Mouse (Mus musculus) small intestine, adult 2 months (tissue): Measurements from ENCODE around the gene Vax2. TPM values are rescaled to one million over a fixed set of nuclear protein-coding genes. Genes with fewer than 3 reads are reported as not detected.
A peak's percentile ranks its signal among the peaks of the same experiment; 100 is the strongest.

ENCODE experiments used
- H3K27ac ChIP-seq: fragments of 200-500 bp; 2 replicates; pipeline ENCODE4 v1.5.1; 2012; ENCODE audit warnings: low read depth, low read length, control low read depth, inconsistent platforms; ENCODE audit not compliant: insufficient read depth
- H3K27me3 ChIP-seq: fragments of 200-500 bp; 2 replicates; pipeline ENCODE4 v1.6.1; 2012; ENCODE audit warnings: mild to moderate bottlenecking, moderate library complexity, low read length, inconsistent platforms; ENCODE audit not compliant: control insufficient read depth, insufficient read depth
- H3K36me3 ChIP-seq: fragments of 200-500 bp; 2 replicates; pipeline ENCODE4 v1.6.1; 2012; ENCODE audit warnings: mild to moderate bottlenecking, low read length, control low read depth, inconsistent platforms; ENCODE audit not compliant: control insufficient read depth, insufficient read depth
- H3K4me1 ChIP-seq: fragments of 200-500 bp; 2 replicates; pipeline ENCODE4 v1.6.1; 2012; ENCODE audit warnings: low read length, inconsistent platforms, mixed read lengths; ENCODE audit not compliant: control insufficient read depth, insufficient read depth, insufficient read length
- H3K4me3 ChIP-seq: fragments of 200-500 bp; 2 replicates; pipeline ENCODE4 v1.5.1; 2012; ENCODE audit warnings: low read depth, mild to moderate bottlenecking, control low read depth, inconsistent platforms, low read length, moderate library complexity
- CTCF ChIP-seq: fragments of 200-500 bp; IDR thresholded peaks from 2 replicates; pipeline ENCODE4 v1.5.1; 2012; ENCODE audit warnings: low read depth, mild to moderate bottlenecking, control low read depth, inconsistent platforms, low read length, moderate library complexity, mixed read lengths; ENCODE audit not compliant: insufficient replicate concordance, insufficient read length; ENCODE audit errors: extremely low read depth
- POLR2A ChIP-seq: fragments of 200-500 bp; IDR thresholded peaks from 2 replicates; pipeline ENCODE4 v1.6.1; 2012; ENCODE audit warnings: low read depth, mild to moderate bottlenecking, control low read depth, inconsistent platforms, low read length, moderate library complexity
- WGBS: fragments of 180-500 bp; shearing (Covaris S2); methylation state at CpG from one replicate; pipeline ENCODE4 v1.1.7; 2018; 5-methylcytosine and 5-hydroxymethylcytosine counted together
- polyA plus RNA-seq: library from polyadenylated mRNA; depleted of rRNA; stranded (reverse); fragments of >200 nt; gene quantifications from 2 replicates; pipeline ENCODE4 v1.2.3, GENCODE M21; 2012; rRNA removed

Gene Vax2
- 0.15 TPM in 1 of 2 replicates, not detected in the other for polyA plus RNA-seq

DNA sequence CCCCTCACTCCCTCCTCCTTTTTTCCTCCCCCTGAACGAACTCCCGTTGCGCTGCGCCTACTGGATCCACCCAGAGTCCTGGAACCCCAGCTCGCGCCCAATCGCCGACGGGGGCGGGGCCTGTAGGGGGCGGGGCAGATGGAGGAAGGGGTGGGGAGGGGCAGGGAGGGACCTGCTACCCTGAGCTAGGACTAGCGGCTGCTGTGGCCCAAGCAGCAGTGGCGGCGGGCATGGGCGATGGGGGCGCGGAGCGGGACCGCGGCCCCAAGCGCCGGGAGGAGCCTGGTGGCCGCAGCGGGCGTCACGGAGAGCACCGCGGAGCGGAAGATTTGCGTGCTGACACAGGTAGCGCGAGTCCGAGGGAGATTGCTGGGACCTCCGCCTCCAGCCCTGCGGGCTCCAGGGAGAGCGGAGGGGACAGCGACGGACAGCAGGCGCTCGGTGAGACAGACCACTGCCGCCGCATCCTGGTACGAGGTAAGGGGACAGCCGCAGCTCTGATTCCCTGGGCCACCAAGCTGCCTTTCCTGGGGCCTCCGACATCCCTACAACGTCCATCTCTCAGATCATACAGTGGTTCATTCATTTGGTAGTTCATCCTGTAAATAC is at the start of gene Vax2:
Gene Vax2, plus strand, starts transcription at position 198 of the 609 bp plus-strand sequence.
- TF ChIP-seq CTCF: no peak
- no peak for TF ChIP-seq POLR2A
- Histone ChIP-seq H3K27ac (no peak within 1 kb of the TSS), H3K36me3 (no peaks in the 10 kb centered on the region), H3K4me3 (peak within 1 kb of the TSS; percentile 58), H3K4me1 (peaks cover 15% of the 10 kb centered on the region; the same call in 1 of the 2 replicates), H3K27me3 (peaks cover 86% of the 10 kb centered on the region)
- 2% methylated on average over 46 of the region's 46 CpGs for WGBS

DNA sequence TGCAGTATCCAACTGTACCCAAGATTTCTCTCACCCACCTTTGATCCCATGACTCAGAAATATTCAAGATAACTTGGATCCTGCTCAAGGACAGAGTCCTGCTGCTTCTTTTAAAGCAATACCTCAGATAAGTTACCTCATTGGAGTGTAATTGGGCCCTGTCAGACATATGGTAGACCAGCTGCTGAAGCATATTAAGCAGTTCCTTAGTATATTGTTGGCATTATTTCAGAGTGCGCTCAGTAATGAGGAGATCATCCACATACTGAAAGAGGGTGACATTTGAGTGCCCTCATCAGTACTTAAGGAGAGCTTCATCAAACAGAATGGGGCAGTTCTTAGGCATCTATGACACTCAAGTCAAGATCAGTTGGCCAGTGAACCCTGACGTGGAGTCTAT is 46.1 kb upstream of the Vax2 start:
- no peak overlapping the region for H3K27ac ChIP-seq
- TF ChIP-seq CTCF (no peak), POLR2A (no peak)
- H3K4me3 ChIP-seq: no peak overlapping the region
- no peaks in the 10 kb centered on the region for H3K36me3 ChIP-seq
- H3K4me1 ChIP-seq: no peaks in the 10 kb centered on the region
- 83% methylated on average over 2 of the region's 2 CpGs for WGBS
- no peaks in the 10 kb centered on the region for H3K27me3 ChIP-seq

DNA sequence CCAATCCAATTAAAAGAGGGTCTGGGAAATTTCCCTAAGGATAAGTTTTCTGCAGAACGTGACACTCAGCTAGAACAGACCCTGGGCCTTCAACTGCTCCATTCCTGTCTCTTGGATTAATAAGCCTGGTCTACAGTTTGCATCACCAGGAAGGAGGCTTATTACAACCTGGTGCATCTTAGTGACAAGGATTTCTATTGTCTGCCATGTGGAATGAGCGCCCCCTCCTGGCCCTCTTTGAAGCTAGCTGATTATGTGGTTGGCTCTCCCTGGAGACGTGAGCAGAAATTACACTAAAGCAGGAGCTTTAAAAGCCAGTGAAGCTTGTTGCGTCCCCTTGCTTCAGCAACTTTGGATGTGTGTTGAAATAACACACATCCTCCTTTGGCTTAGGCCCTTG is 37.7 kb upstream of the Vax2 start:
- H3K4me3 ChIP-seq: no peak overlapping the region
- no peak overlapping the region for H3K27ac ChIP-seq
- TF ChIP-seq POLR2A: no peak
- TF ChIP-seq CTCF: peak; percentile 59; the same call in 1 of the 2 replicates
- no peaks in the 10 kb centered on the region for H3K27me3 ChIP-seq
- H3K36me3 ChIP-seq: no peaks in the 10 kb centered on the region
- 4% methylated on average over 4 of the region's 4 CpGs for WGBS
- H3K4me1 ChIP-seq: no peaks in the 10 kb centered on the region

DNA sequence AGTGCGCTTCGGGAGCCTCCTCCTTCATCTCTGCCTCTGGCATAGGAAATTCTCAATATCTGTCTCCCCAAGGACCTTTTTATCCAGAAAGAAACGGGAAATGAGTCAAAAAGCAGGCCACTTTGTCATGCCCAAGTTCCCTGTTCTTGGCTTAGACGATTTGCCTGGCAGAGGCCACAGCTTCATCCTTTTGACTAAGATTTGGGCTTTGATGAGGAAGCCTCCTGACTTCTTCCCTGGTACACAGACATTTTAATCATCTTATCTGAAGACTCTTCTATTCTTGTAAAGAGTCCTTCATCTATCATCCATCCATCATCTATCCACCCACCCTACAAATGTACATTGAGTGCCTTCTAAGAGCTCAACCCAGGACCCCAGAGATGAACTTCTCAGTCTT is 33.3 kb upstream of the Vax2 start, which contains the start of gene Cd207:
Gene Cd207, minus strand, starts transcription at position 101 of the 400 bp plus-strand sequence.
- H3K27me3 ChIP-seq: no peaks in the 10 kb centered on the region
- H3K4me1 ChIP-seq: no peaks in the 10 kb centered on the region
- no peak within 1 kb of the TSS for H3K4me3 ChIP-seq
- 56% methylated on average over 4 of the region's 4 CpGs for WGBS
- H3K27ac ChIP-seq: no peak within 1 kb of the TSS
- TF ChIP-seq POLR2A (no peak), CTCF (no peak)
- H3K36me3 ChIP-seq: no peaks in the 10 kb centered on the region

DNA sequence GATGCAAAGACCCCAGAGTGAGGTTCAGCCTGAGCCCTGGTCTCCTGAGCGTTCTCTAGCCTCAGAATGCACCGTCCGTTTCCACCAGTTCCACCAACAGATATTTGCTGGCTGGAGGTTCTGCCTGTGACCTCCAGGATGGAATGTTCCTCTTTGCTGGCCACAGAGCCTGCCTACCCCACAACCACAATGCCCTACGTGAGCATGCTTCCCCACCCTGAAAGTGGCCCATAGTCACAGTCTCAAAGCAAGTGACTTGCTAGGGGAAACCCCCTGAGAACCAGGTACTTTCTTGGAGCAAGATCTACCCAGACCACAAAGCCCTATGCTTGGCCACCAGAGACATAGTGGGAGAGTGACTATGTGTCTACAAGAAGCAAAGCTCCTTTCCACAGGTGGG is 21.7 kb upstream of the Vax2 start:
- Histone ChIP-seq H3K4me3 (no peak overlapping the region), H3K27me3 (peaks cover 30% of the 10 kb centered on the region), H3K27ac (no peak overlapping the region), H3K36me3 (no peaks in the 10 kb centered on the region), H3K4me1 (no peaks in the 10 kb centered on the region)
- TF ChIP-seq POLR2A (no peak), CTCF (no peak)
- 76% methylated on average over 4 of the region's 4 CpGs for WGBS

DNA sequence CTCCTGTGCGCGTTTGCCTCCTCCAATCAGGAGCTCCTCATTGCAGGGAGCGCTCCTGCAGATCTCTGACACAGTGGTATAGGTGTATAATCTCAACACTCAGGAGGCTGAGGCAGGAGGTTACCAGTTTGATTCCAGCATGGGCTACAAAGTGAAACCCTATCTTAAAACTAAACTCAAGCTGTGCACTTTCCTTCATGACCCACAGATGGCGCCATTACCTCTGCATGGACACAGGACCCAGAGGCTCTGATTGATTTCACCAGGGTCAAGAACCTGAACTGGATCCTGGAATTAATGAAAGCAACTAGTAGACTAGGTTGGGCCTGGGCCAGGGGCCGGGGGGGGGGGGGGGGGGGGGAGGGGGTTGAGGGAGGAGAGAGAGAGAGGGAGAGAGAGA is 20.8 kb upstream of the Vax2 start:
- Histone ChIP-seq H3K27me3 (peaks cover 31% of the 10 kb centered on the region), H3K36me3 (no peaks in the 10 kb centered on the region), H3K4me1 (no peaks in the 10 kb centered on the region), H3K4me3 (no peak overlapping the region), H3K27ac (no peak overlapping the region)
- 15% methylated on average over 4 of the region's 5 CpGs for WGBS
- TF ChIP-seq CTCF (peak; percentile 49; the same call in 1 of the 2 replicates), POLR2A (no peak)

DNA sequence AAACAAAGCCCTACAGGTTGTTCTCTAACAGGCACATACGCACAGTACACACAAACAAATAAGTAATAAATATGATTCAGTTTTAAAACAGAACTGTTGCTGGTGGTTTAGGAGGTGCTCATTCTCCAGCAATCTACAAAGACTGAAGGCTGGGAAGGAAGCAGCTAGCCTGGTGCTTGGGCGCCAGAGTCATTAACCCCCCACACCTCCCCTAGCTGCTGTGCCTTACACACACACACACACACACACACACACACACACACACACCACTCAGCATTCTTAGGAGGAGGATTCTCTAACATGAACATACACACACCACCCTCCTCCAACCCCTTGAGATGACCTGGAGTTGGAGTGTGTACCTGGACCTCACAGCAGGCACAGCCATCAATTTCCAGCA is 20.1 kb upstream of the Vax2 start:
- TF ChIP-seq CTCF: no peak
- TF ChIP-seq POLR2A: no peak
- Histone ChIP-seq H3K4me1 (no peaks in the 10 kb centered on the region), H3K27me3 (peaks cover 34% of the 10 kb centered on the region), H3K4me3 (no peak overlapping the region), H3K27ac (no peak overlapping the region), H3K36me3 (no peaks in the 10 kb centered on the region)
- 39% methylated on average over 2 of the region's 2 CpGs for WGBS

DNA sequence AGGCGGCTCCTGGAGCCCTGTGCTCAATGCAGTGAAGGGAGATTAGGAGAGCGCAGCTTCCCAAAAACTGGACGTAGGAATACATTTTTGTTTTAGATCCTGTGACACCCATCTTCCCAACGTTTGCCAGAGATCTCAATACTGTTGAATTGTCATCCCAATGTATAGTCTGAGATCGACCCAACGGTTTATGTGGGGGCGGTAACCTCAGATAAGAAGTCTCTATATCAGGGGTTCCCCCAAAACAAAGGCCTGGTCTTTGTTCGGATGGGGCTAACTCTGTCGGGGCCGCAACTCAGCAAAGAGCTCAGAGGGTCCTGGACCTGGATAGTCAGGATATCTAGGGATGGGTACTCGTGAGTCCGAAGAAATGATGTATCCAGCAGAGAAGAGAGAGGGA is 18.1 kb upstream of the Vax2 start:
- WGBS: 7% methylated on average over 12 of the region's 12 CpGs
- Histone ChIP-seq H3K27me3 (peaks cover 47% of the 10 kb centered on the region), H3K4me1 (no peaks in the 10 kb centered on the region), H3K36me3 (no peaks in the 10 kb centered on the region), H3K4me3 (no peak overlapping the region), H3K27ac (no peak overlapping the region)
- TF ChIP-seq CTCF: no peak
